In genomic region chr8:9458614-9459013, GRCm38 (mm10) we compare ENCODE assay signal across 32 mouse cellular contexts.
"Had no signal": no experiment of that assay in that cellular context is flagged by ENCODE, and none has a peak within 500 bp of the region (broad histone marks: within the 10 kb centered on the region; RNA-seq: fewer than 3 reads in every experiment).

No protein-coding gene starts in this region.

- H3K36me3 ChIP-seq: limb, embryonic 10.5 days; limb, embryonic 12.5 days; limb, embryonic 13.5 days; limb, embryonic 15.5 days; liver, embryonic 12.5 days; liver, embryonic 13.5 days; liver, embryonic 15.5 days; lung, embryonic 15.5 days; midbrain, embryonic 10.5 days; midbrain, embryonic 12.5 days; midbrain, embryonic 13.5 days; midbrain, embryonic 15.5 days had no signal

- H3K27ac ChIP-seq: left cerebral cortex, adult 2 months; limb, embryonic 10.5 days; limb, embryonic 12.5 days; limb, embryonic 13.5 days; limb, embryonic 15.5 days; liver, embryonic 12.5 days; liver, embryonic 13.5 days; liver, embryonic 14.5 days; liver, embryonic 15.5 days; lung, embryonic 15.5 days; macrophage; midbrain, embryonic 10.5 days; midbrain, embryonic 12.5 days; midbrain, embryonic 13.5 days; midbrain, embryonic 15.5 days had no signal

- H3K9ac ChIP-seq: limb, embryonic 12.5 days; limb, embryonic 13.5 days; limb, embryonic 15.5 days; liver, embryonic 12.5 days; liver, embryonic 13.5 days; liver, embryonic 14.5 days; liver, embryonic 15.5 days; liver, postnatal 0 days; lung, embryonic 14.5 days; lung, embryonic 15.5 days; midbrain, embryonic 12.5 days; midbrain, embryonic 13.5 days; midbrain, embryonic 15.5 days had no signal

- H3K4me1 ChIP-seq: limb, embryonic 12.5 days; limb, embryonic 13.5 days; limb, embryonic 15.5 days; liver, embryonic 12.5 days; liver, embryonic 13.5 days; liver, embryonic 15.5 days; lung, embryonic 15.5 days; megakaryocyte, embryonic 14.5 days; midbrain, embryonic 13.5 days; midbrain, embryonic 15.5 days had no signal

- ATAC-seq: liver, embryonic 12.5 days; liver, postnatal 0 days; lung, postnatal 0 days; midbrain, embryonic 13.5 days; midbrain, embryonic 15.5 days; midbrain, embryonic 16.5 days had no signal

- H3K9me3 ChIP-seq: limb, embryonic 10.5 days; limb, embryonic 12.5 days; limb, embryonic 13.5 days; limb, embryonic 15.5 days; liver, embryonic 12.5 days; liver, embryonic 13.5 days; liver, embryonic 15.5 days; lung, embryonic 15.5 days; megakaryocyte, embryonic 14.5 days; midbrain, embryonic 10.5 days; midbrain, embryonic 12.5 days; midbrain, embryonic 13.5 days; midbrain, embryonic 15.5 days had no signal

- H3K4me3 ChIP-seq: left cerebral cortex, adult 2 months; limb, embryonic 10.5 days; limb, embryonic 12.5 days; limb, embryonic 13.5 days; limb, embryonic 15.5 days; liver, embryonic 12.5 days; liver, embryonic 13.5 days; liver, embryonic 15.5 days; lung, embryonic 15.5 days; megakaryocyte, embryonic 14.5 days; midbrain, embryonic 10.5 days; midbrain, embryonic 12.5 days; midbrain, embryonic 13.5 days; midbrain, embryonic 15.5 days; myocyte had no signal

- H3K27me3 ChIP-seq: limb, embryonic 13.5 days; limb, embryonic 15.5 days; liver, embryonic 12.5 days; liver, embryonic 13.5 days; liver, embryonic 15.5 days; lung, embryonic 15.5 days; megakaryocyte, embryonic 14.5 days; midbrain, embryonic 12.5 days; midbrain, embryonic 13.5 days; midbrain, embryonic 15.5 days had no signal

- H3K4me2 ChIP-seq: limb, embryonic 12.5 days; limb, embryonic 13.5 days; limb, embryonic 15.5 days; liver, embryonic 11.5 days; liver, embryonic 12.5 days; liver, embryonic 13.5 days; liver, embryonic 15.5 days; lung, embryonic 14.5 days; lung, embryonic 15.5 days; midbrain, embryonic 11.5 days; midbrain, embryonic 12.5 days; midbrain, embryonic 13.5 days; midbrain, embryonic 15.5 days had no signal

- DNase-seq: left cerebral cortex, postnatal 4 days; liver; liver, embryonic 13.5 days; liver, postnatal 0 days; lung, adult 18-20 months; lung, adult 2 months; lung, embryonic 14.5 days; lung, postnatal 10 days; lung, postnatal 14 days; lung, postnatal 36 days; lung, postnatal 4 days; midbrain, embryonic 14.5 days had no signal
